Mouse (Mus musculus): ENCODE data around the gene Ap1g2.

- TF ChIP-seq CTCF (conservative IDR thresholded peaks at IDR 0.05; ENCODE audit: insufficient read depth, insufficient read length, low read depth, low read length) (no peak), POLR2A (IDR thresholded peaks at IDR 0.05; ENCODE audit: low read depth, low read length) (no peak)
Observed at GRCm38 (mm10) chr14:55081105-55081504, 25.3 kb downstream of the Ap1g2 start.
